Mouse (Mus musculus) spleen, adult 2 months (tissue): Measurements from ENCODE around the gene Panx3.

Source experiments
- CTCF ChIP-seq: fragments of 200-500 bp; IDR thresholded peaks from 2 replicates; pipeline ENCODE4 v1.5.1; 2011; ENCODE audit warnings: mild to moderate bottlenecking, inconsistent platforms; ENCODE audit not compliant: insufficient read depth, insufficient read length, insufficient replicate concordance; ENCODE audit errors: extremely low read depth
- POLR2A ChIP-seq: fragments of 200-500 bp; IDR thresholded peaks from 2 replicates; pipeline ENCODE4 v1.6.1; 2011; ENCODE audit warnings: low read depth, low read length, inconsistent platforms

GRCm38 (mm10) chr9:37621290-37621689 lies 47.7 kb downstream of the Panx3 start:
- no peak for TF ChIP-seq CTCF
- no peak for TF ChIP-seq POLR2A
